Mouse (Mus musculus): ENCODE data around the gene Ift43. TPM values are rescaled to one million over a fixed set of nuclear protein-coding genes. Genes with fewer than 3 reads are reported as not detected.

Gene Ift43
- total RNA-seq (2021), result 10 to 100 TPM; 12.2 to 19.2 TPM
- long read RNA-seq, experiment 1, transcript Ift43-205 (9 exons, 783 nt), result major isoform, 7 of 7 reads
- long read RNA-seq, experiment 1, partial matches to known transcripts, result 0 of 7 reads
- long read RNA-seq, experiment 1, other reads (novel, unspliced or antisense), result 0 of 7 reads
- long read RNA-seq, experiment 2, transcript Ift43-205 (9 exons, 783 nt), result major isoform, 11 of 12 reads
- long read RNA-seq, experiment 2, partial matches to known transcripts, result 0 of 12 reads
- long read RNA-seq, experiment 2, other reads (novel, unspliced or antisense), result 1 of 12 reads

DNA sequence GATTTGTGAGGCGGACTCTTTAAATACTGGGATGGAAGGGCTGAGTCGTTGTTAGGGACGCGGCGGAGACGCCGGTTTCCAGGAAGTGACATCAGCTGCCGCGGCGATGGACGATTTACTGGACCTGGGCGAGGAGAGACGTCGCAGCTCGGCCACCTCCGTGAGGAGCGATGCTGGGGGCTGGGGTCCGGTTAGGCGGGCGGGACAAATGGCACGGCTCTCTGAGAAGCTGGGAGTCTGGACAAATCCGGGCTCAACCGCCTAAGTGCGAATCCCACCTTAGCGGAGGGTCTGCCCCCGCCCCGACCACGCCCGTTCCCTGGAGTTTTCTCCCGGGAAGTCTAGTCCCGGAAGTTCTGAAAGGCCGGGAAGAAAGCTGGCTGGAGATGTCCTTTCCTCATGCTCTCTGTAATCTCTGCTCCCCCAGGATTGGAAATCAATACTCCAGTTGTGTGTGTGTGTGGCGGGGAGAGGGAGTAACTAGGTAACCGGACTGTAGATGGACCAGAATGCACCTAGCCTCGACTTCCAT lies at the start of gene Ift43:
Gene Ift43 (plus strand): TSS at position 61 of the 532 bp plus-strand sequence.
- DNase-seq, result peak; percentile 83

DNA sequence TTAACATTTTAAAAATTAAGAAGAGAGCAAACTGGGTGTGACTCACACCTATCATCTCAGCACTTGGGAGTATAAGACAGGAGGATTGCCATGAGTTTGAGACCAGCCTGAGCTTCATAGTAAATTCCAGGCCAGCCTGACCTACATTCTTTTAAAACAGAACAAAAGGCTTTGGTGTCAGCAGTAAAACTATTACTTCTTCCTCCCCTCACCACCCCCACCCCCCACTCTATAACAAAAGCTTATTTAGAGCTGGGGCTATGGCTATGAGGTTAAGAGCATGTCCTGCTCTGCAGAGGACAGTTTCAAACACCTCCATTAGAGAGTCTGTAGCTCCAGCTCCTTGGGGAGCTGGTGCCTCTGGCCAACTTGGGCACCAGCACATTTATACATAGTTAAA lies 46.8 kb upstream of the Ift43 start:
- DNase-seq, result no peak

DNA sequence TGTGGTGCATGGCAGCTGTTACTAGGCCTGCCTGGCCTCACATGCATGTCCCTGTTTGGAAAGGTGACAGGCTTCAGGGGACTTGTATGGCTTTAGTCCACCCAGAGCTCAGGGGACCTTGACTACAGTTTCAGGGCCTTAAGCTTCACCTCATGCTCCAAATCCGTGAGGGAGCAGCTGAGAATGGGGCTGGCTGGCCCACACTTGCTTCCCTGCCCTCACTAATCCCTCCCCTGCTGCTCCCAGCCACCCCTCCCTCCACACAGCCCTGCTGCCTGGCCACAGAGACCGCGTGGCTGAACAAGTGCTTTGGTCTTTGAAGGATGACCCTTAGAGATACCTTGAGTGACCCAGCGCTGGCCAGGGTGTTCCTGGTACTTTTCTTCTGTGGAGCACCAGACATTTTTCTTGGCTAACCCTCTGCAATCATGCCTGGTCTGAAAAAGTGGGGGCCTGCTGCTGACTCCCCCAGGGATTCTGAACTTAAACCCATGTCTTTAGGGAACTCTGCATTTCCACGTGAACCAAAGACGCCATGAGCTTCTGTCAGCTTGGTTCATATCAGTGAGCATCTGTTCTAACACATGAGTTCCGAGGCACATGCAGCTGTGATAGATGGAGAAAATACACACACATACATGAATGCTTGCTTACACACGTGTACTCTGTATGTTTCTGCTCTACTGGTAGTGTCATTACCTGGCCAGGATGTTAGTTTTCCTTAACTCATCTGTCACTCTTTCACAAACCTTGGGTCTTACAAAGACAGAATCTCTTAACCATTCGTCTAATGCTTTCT lies 45.8 kb upstream of the Ift43 start:
- DNase-seq, result peak; percentile 21

DNA sequence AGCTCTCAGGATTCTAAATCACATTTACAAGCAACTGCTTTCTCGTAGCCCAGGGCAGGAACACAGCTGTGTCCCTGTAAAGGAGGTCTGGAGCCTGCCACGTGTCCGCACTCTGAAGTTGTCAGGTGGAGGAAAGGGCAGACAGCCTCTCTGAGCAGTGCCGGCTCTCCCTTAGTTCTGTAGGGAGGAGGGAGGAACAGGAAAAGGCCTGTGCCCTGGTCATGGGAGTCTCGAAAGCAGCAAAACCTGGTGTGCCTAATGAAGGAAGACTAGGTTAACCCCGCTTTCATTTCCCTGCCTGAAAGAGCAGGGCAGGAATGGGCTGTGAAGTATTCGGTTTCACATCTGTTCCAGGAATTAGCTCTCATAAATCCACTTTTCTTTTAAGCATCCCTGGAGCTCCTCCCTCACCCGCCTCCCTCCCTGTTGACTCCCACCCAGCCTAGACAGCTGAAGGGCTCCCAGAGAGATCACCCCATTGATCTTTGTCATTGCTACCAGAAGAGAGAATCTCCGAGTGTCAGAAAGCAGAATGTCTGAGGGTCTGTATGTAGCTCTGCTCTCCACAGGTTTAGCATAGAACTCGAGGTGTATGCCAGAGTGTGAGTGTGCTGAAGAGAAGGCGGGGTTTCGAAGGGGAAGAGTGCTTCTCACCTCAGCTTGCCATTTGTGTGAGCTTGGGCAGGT lies 45.0 kb upstream of the Ift43 start:
- no peak for DNase-seq

DNA sequence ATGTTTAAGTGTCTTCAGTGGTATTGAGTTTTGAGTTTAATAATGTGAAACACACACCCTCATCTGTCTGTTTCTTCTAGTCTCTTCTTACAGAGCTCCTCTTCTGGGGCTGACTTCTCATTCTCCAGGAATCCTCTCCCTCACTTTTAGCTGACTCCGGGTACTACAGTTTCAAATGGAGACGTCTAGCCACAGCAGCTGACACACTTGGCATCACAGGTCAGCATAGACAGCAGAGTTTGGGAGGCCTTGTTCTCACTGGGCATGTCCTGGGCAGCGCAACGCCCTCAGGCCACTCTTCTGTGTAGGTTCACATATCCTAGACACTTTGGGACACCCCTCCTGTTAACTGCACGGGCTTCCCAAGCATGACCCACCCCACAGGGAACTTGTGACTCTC lies 43.3 kb upstream of the Ift43 start:
- no peak for DNase-seq

DNA sequence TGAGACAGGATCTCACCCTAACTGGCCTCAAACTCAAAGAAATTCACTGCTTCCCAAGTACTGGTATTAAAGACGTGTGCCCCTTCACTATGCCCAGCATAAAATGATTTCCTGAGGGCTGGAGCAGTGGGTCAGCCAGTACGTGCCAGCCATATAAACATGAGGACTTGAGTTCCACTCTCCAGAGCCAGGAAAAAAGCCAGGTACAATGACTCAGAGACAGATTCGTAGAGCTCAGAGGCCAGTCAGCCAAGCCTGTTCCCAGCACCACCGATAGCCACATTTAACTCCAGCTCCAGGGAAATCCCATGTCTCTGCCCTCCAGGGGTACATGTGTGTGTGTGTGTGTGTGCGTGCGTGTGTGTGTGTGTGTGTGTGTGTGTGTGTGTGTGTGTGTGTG lies 42.6 kb upstream of the Ift43 start:
- no peak for DNase-seq

DNA sequence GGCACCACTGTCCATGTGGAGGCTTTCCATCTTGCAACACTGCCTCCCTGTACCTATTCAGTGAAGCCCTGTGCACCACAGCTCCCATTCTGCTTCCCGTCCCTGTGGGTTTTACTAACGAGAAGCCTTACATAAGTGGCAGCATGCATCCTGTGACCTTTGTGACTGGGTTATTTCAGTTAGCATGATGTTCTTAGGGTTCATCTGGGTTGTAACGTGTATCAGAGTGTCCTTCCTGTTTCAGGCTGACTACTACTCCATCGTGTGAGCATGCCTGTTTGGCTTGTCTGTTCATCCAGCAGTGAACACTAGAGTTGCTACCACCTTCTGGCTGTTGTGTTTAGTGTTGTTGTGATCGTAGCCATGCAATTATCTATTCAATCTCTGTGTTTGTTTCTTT lies 36.2 kb upstream of the Ift43 start:
- no peak for DNase-seq

DNA sequence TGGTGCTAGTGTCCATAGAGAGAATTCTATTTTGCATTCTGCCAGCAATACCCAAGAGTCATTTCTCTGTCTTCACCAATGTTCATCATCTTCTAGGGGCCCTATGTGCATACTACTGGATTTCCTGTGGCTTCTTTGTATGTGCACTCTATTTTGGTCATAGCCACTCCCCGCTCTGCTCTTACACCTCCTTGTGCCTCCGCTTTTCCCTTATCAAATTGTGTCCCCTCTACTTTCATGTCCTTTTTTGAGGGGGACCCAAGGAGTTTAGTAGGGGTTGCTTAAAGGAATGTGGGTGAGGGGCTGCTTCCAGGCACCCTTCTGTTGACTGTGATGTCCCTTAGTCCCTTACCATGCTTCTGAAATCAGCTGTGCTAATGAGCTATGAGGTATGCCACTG lies 35.6 kb upstream of the Ift43 start:
- no peak for DNase-seq

DNA sequence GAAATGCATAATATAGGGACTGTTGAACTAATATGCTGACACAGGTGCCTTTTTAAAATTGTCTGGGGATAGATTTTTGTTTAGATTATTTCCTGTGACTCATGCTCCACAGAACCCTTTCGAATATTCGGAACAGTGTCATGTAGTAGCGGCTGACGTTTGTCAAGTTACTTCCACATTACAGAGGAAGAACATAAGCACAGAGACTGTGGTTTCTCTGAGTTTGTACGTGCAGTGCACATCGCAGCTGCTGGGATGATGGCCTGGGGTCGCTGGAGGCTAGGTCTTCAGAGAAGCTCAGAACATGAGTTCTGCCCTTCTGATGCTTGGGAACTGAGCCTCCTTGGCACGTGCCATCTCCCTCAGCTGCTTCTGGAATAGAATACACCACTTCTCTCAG lies 35.0 kb upstream of the Ift43 start:
- DNase-seq, result no peak

DNA sequence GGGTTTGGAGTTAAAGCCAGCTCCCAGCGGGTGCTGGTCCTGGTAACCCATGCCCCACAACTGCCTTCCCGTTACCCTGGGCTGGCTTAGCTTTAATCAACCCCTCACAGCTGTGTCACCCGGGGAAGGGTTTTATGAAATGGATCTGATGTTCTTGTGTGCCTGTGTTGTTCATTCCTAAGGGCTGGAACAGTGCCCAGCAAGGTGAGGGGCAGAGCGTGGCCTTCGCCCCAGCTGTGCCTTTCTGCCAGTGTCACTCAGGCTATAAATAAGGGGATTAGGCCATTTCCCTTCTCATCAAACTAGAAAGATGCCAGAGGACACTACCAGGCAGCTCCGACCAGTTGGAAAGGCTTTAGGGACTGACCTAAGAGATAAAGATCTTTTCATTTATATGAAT lies 32.5 kb upstream of the Ift43 start:
- no peak for DNase-seq

DNA sequence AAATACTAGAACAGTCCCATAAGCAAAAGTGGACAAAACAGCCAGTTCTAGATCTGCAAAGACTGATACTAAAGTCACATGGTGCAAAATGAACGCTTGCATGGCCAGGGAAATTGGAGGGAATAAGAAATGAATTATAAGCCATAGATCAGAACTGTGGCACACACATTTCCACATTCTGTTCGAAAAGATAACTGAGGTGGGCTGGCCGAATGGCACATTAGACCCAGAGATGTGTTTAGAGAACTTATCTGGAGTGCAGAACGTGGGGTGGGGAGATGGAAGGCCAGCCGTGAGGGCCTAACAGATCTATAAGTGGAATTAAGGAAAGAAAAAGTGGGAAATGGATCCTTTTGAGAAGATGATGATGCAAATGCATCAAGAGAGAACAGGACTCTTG lies 30.9 kb upstream of the Ift43 start:
- no peak for DNase-seq

DNA sequence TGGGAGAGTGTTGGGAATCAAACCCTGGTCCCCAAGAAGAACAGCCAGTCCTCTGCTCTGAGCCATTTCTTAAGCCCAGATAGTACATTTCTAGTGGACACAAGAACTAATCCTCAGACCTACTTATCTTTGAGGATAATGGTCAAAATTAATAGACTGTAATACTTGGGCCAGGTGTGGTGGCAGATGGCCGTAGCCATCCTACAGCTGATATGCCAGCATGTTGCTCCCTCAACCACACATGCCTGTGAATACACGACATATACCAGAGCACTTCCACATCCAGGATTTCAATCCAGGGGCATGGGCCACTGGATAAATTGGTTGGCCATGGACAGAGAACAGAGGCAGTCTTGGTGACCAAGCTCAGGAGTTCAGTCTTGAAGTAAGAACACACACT lies 27.0 kb upstream of the Ift43 start:
- no peak for DNase-seq

DNA sequence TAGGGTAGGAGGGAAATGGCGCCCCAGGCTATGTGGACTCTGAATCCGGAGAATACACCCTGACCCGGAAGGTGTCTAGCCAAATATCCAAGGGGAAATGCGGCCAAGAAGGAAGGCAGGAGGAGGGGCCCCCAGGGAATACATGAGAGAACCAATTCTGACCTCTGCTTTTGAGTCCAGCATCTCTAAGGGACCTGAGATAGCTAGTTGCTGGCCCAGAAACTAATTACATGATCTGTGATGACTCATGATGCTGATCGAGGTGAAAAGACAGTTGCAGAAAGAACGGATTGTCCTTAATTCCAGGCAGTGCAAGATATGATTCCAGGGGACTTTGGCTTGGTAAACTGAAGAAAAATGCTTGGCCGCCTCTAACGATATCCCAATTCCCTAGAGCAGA lies 25.4 kb upstream of the Ift43 start:
- no peak for DNase-seq

DNA sequence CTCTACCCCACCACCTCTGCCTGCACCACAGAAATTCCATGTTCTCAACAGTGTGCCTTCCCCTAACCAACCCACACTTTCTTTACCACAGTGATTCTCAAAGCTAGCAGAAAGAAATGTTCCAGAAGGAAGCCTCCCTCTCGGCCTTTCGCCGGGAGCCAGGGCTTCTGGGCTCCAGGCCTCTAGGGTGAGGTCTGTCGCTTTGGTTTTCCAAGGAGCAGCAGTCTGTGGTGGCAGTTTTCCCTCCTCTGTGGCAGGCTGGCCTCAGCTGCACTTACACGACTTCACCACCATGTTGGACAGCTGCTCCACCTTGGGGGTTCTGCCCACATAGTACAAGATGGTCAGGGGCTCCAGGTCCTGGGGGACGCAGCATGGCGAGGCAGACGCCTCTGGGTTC lies 24.8 kb upstream of the Ift43 start:
- no peak for DNase-seq

DNA sequence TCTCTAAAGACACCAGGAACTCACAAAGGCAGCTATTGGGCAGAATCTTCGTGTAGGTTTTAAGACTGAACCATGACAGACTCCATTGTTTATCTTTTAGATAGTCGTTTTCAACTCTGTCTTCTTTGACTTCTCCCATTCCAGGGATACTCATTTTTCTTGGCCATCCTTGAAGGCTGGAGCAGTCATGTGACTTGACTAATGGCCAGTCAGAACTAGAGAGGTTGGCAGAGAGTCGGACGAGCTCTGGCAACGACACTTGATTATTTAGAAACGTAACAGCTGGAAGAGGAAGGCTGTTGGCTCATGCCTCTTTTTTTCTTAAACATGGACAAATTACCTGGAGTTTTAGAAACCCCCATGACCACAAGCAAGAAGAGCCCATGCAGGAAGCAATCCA lies 23.0 kb upstream of the Ift43 start:
- no peak for DNase-seq

DNA sequence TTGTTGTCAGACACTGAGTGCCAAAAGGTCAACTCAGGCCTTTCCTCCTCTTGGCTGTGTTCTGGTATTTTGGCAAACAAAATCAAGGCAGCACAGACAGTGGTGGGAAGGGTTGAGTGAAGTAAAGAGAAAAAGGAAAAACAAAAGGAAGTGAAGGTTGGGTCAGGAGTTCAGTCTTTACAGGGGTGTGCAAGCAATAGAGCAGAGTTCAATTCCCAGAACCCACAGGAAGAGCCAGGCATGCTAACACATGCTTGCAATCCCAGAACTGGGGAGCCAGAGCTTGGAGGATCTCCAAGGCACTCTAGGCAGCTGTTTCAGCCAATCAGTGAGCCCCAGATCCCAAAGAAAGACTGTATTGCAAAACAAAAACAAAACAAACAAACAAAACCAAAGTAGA lies 17.5 kb upstream of the Ift43 start:
- DNase-seq, result no peak

DNA sequence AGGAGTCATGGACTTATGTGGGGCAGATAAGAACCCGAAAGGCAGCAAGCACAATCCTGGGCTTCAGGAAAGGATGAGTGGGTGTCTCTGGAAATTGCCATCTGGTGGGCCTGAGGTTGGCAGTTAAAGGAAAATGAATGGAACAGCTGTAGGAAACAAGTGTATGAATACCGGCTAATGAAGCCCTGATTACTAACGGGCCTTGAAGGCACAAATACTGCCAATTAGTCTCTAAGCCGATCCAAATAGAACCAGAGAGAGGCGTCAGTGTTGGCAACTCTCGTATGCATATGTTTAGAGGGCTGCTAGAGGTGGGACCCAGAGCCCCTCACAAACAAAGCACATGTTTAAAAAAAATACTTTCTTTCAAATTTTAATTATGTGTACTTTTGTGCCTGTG lies 10.9 kb upstream of the Ift43 start:
- no peak for DNase-seq

DNA sequence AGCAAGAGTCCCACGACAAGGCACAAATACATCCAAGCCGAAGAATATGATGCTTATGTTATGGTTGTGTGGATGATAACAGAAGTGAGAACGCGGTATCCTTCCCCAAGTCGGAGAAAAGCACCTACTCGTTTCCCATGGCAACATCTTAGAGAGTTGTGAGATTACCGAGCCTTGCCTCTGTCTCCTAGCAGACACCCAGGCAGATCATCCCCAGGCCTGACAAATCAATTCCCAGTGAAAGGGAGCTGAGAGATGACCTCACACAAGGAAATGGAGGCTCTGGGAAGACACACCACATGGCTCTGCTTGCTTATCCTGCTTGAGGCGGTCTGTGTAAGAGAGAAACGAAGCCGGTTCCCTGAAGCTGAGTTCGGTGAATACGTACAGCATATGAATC lies 7.7 kb upstream of the Ift43 start:
- DNase-seq, result no peak

DNA sequence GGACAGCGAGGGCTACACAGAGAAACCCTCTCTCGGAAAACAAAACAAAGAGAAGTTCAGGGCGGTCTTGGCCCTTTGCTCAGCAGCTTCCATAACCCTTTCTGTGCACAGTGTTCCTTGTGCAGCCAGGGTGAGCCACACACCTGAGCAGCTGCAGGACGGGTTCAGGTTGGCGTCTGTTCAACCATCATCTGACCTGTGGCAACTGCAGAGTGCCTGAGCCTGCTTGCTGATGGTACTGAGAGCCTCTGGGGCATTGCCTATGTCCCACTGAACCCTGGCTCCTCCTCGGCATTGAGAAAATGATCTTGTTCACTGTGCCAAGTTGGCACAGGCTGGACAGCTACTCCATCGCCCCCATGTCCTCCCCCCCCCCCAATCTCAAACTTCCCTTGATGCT lies 7.0 kb upstream of the Ift43 start:
- no peak for DNase-seq

DNA sequence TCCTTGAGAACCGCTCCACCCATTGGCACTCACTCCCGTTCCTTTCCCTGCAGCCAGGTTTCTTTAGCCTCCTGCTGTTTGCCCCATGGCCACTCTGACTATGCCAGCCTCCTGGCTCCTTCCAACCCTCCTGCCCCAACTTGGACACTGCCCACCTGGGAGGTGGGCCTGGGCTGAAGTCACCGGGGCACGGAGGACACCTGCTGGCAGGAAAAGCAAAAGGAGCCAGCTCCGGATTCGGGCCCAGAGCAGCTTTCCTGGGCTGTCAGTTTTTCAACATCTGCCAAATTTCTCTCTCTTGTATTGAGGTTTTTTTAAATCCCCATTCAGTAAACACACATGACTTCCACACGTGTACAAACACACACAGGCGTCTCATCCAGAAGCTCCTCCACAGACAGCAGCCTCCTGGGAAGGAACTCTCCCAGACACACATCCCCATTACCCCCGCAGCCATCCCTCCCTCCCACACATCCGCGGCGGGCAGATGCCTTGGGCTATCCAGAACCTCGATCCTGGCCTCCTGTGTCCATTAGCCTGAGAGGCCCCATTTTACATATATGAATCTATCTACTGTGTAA lies 5.9 kb upstream of the Ift43 start:
- DNase-seq, result peak; percentile 34

DNA sequence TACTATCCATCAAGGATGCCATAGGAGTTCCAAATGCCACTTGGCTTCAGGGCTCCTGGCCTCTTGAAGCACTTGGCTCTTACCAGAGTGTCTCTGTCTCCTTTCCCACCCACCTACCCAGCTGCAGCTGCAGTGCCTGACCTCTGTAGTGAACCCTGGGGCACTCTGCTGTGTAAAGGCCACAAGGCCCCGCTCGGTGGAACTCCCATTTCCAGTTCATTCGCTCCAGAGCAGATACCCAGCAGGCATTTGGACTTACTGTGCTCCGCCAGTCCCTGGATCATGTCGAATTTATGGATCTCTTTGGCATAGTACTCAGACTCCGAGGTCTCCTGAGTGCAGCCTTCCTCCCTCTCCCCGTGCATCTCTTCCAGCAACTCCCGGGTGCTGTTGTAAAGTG lies 5.0 kb upstream of the Ift43 start:
- DNase-seq, result peak; percentile 16

DNA sequence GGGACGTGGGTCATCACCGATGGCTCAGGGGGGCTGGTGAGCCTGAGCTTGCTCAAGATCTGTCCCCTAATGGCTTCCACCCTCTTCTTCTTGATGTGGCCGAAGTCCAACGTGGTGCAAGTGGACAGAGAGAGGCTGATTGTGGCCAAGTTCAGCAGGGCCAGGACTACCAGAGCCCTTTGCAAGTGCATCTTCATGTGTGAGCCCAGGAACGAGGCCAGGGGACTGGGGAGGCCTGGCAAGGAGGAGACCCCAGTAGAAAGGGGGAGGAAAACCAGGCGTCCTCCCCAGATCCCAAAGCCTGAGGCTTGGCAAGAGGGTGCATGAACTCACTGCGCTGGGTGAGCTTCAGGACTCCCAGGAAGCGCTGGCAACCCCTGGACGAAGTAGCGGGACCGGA lies 4.6 kb upstream of the Ift43 start:
- DNase-seq, result peak; percentile 37

DNA sequence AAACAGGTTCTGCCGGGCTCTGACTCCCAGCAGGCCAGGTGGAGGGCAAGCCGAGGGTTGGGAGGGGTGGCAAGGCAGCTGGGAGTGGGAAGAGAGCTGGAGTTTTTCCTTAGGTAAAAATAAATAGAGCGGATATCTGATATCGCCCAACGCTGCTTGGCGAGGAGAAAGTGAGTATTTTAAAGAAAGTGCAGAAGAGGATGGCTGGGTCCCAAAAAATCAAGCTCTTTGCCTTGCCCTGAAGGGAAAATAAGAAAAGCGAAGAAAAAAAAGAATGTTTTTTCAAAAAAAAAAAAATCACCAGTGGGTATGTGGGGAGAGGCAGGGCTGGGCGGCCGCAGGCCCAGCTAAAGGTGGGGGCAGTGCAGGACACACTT lies 4.2 kb upstream of the Ift43 start:
- no peak for DNase-seq
